Mouse (Mus musculus) gastrocnemius, postnatal 4 days (tissue): ENCODE results near the gene Rnf220. TPM values are rescaled to one million over a fixed set of nuclear protein-coding genes. Genes with fewer than 3 reads are reported as not detected.

ENCODE experiments used
- DNase-seq, 2 experiments: peaks; one replicate each; pipeline ENCODE4 v3.0.0; 2021 to 2022; ENCODE audit warnings: low spot score in 2 of 2, mixed read lengths in 2 of 2
- total RNA-seq, 2 experiments: library from RNA; stranded (reverse); gene quantifications; 2 replicates each; pipeline ENCODE4 v1.2.3; 2021

Gene Rnf220
- total RNA-seq, 2 experiments from 2014 or later: 65.9 to 69.9 TPM

DNA sequence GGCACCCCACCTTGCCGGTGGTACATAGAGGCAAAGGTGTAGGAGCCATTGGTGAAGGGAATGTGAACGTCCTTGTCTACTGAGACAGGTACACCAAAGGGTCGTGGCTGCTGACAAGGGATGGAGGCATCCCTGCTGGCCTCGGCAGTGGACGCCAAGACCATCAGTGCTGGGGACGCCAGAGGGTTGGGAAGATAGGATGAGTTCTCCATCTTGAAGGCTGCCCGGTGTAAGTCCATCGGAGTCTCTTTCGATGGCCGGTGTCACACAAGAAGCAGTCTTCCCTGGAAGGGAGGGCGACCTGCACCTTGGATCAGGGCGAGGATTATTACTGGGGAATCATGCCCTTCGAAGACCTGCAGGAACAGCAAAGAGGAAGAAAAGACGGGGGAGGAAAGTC is 6.9 kb downstream of the Rnf220 start:
- no peak for DNase-seq

DNA sequence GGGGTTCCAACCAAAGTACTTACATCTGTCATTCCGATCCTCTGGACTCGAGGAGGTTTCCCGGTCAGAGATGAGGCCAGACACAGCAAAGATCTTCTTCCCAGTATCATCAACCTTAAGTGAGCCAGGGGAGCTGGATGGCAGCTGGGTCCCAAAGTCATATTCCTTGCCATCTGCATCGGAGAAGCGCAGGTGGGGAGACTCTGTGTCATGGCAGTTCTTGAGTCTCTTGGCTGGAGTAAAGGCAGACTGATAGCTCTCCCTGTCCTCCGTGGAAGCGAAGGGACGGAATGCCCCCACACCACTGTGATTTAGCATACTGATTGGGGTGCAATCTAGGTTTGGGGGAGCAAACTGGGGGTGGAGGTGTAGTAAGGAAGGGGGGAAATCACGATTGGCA is 7.3 kb downstream of the Rnf220 start:
- no peak for DNase-seq

DNA sequence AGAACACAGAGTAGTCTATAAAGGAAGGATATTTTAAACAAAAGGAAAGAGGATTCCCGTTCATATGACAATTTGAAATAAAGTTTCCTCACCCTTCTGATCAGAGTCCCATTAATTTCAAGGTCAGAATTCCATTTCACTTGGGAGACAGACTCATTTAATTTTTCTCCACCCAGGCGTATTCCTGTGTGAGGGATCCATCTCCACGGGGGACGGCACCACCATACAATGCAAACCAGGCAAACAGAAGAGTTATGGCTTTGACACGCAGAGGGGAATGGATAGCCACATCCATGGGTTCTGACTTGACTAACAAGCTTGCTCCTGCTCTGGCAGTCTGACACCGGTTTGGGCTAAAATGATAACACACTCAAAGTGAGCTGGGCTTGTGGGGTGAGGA is 9.4 kb downstream of the Rnf220 start:
- no peak for DNase-seq

DNA sequence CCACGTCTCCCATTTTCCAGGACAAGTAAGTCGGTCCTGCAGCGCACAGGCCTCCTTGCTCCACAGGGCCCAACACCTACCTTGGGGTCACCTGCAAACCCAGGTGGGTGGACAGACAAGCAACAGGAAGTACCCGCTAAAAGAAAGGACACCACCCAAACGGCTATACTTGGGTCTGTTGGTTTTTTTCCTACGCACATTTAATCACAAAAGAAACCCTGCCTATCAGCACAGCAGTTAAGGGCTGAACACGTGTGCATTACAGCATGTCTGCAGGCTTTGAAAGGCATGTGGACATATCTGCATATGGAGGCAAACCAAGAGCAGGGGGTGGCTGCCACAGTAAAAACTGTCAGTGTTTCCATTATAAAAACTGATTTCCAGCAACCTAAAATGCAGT is 10.7 kb downstream of the Rnf220 start:
- DNase-seq: no peak

DNA sequence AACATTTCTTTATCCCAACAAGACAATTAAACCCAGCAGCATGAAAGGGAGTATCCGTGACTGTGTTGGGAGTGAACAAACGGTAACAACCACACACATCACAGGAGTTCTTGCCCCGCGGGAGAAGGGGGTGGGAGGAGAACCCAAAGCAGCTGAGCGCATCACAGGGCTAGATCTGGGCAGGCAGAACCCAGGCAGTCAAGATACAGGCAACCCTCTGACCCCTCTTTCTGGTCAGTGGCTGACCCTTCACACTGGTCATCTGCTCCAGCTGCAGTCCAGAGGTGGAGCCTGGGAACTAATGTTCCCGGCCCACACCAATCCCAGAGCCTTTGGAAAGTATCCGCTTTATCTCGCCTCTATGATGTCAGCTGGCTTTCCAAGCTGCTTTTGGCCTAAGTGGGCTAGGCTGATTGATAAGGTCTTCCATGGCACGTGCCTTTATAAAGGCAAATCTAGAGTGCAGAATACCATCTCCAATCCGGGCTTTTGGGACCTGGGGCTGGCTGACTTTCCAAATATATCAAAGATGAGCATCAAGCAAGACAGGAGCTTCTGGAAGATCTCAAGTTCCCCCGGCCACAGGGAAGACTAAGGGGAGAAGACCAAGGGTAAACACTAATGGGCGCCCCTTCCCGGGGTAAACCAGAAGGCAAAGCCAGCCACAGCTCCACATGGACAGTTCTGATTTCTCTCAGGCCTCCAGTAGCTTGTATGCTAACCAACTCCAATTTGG is 11.6 kb downstream of the Rnf220 start:
- DNase-seq: no peak

DNA sequence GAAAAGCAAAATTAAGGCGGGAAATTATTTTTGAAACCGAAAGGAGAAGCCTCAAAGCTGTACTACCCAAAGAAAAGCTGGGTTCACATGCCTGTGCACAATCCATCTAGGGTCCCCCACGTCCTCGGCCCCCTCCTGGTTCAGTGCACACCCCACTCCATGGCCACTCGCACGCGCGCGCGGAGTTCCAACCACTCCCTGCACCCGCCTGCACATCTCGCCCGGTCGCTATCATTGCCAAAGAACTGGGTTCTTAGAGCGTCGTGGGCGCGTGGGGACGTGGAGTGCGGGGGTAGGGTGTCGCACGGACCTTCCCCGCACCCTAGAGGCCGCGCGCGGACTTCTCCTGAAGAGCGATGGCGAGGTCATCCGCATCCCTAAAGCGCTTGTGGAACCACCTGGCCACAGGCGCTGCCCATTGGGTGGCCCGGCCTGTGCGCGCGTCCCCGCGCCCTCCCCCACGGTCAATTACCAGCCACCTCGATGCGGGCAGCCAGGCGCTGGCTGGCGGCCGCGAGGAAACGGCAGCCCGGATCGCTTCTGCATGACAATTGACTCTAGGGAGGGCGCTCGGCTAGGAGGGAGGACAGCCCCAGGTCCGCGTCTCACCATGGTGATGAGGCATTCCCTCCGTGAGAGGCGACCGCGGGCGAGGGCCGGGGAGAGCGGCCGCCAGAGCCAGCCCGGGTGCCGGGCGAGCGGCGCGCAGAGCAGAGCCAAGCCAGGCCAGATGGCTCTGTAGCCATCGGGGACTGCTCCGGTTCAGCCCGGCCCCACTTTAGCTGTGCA is 12.4 kb downstream of the Rnf220 start:
- DNase-seq: peak in 1 of 2 experiments; percentile 54

DNA sequence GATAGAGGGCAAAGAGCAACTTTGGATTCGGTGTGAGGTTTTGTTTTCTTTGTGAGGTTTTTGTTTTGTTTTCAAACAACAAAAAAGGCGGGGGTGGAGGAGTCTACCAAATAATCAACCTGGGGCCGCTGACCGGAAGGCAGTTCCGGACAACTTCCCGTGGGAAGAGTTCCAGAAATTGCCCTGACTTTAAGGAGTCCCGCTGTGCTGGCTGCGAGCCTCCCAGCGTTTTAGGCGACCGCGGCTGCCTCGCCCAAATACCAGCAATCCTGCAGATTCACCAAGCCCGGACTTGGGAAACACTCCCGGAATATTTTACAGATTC is 13.0 kb downstream of the Rnf220 start:
- DNase-seq: peak in 1 of 2 experiments; percentile 65

DNA sequence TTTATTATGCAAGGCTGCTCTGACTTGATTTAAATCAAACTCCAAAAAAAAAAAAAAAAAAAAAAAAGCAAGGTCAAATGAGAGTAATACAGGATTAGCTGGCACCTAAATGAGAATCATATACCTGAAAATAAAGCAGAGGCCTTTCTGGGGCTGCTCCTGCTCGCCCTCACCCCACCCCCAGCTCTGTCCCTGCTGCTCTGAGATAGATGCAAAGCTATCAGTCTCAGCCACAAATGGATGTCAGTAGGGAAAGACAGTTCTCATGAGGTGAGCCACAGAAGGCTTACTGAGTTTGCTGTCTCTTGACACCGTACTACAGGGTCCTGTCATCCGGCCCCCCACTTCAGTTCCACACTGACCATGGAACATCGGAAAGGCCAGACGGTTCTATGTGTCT is 14.7 kb downstream of the Rnf220 start:
- no peak for DNase-seq

DNA sequence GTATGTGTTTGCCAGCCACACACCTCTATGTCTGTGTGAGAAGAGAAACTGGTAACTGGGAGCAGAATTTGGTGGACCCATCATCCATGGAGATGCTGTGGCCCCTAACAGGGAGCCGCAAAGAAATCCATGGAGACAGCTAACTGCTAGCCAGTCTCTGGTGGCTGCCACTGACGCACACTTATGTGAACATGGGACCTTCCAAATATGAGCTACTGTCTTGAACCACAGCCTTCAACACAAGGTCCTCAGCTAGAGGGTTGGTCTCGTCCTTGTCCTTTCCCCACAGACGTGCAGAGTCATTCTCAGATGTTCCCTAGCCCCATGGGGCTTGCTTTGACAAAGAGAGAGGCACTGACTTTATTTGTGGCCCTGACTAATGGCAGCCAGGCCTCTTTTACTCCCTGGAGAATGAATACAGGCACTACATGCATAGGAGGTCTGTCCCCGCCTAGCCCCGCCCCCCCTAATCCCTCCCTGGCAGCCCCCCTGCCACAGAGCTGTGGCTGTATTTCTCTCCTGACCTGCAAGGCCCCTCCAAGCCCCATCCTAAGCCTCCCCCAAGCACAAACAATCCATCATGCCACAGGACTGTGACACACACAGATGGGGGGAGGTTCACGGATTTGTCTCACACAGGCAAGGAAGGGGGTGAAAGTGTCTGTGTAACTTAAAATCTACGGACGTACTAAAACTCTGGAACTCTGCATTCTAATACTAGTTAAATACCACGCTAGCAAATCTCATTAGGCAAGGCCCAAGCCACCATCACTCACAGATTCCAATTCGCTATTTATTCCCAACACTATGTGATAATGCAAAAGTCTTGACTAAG is 16.0 kb downstream of the Rnf220 start:
- DNase-seq: no peak

DNA sequence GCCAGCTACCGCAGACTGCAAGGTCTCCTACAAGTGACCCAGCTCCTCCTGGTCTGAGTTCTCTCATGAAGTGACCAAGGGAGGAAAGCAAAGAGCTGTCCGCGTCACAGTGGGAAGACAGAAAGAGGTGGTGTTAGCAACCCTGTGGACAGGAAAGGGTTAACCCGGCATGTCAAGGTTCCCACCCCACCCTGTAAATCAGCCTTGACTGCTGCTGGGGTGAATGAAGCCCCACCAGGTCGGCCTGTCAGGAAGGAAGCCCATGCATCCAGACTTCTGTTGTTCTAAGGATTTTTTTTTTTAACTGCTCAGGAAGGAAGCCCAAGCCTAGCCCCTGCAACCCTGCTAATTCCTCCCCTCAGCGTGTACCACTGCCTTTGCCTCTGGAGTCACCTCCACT is 16.9 kb downstream of the Rnf220 start:
- DNase-seq: no peak

DNA sequence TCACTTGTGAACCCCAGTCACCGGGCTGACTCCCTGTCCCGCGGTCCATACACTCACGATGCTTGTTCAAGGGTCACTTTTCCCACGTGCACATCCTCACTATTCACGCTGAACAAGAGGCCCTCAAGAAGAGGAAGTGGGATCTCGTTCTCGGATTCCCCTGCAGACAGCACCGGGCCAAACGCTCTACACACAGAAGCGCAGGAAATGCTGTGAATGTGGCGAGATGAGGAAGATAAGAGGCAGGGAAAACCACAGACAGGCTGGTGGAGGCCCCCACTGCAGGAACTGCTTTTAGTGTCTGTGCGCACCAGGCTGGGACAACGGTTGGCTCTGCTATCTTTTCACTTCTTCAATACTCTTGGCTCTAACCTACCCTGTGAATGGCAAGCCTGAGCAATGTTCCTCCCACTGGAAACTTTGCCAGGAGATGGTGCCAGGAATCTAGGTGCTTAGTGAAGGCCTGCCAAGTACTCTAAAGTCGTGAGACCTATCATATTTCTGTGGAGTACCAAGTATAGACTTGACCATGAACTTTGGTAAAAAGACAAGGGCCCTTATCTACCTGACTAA is 18.7 kb downstream of the Rnf220 start:
- no peak for DNase-seq

DNA sequence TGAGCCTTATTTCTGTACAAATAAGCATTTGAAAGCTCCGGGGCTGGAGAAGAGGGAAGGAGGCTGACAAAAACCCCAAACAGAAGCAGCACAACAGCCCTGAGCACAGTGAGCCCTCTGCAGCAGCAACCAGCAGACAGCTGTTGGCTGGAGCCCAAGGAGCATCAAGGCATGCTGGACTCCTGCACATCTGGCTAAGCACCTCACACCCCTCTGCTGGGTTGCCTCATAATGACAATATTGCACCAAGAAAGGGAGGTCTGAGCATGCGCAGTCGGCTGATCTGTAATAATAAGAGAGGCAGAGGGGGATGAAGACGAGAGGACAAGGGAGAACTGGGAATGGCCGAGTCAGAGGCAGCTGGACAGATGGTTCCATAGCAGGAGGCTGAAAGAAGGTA is 19.5 kb downstream of the Rnf220 start:
- peak in 1 of 2 experiments; percentile 29 for DNase-seq

DNA sequence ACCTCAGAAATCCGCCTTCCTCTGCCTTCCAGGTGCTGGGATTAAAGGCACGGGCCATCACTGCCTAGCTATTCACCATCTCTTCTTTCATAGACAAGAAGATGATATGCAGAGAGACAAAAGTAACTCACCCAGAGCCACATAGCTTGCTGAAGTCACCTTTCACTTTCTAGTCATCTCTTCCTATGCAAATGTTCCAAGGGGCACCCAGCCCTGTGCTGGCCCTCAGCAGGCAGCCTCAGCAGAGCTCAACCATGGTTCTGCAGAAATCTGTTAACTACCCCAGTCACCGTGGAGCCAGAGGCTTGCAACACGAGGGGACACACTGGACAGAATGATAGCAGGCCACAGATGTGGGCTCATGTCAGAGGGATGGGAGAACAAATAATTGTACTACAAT is 20.1 kb downstream of the Rnf220 start:
- no peak for DNase-seq

DNA sequence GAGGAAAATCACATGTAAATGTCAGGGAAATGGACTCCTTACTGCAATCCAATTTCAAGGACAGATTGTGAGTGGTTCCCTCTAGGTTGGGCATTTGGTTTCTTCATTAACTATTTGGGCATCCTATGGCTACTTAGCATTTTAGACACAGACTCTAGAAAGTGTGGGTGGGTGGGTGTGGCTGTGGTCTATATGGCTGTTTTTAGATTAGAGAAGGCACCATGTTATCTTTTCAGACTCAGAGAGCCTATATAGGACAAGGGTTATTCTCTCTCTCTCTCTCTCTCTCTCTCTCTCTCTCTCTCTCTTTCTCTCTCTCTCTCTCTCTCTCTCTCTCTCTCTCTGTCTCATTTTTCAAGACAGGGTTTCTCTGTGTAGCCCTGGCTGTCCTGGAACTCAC is 20.5 kb downstream of the Rnf220 start:
- DNase-seq: no peak

DNA sequence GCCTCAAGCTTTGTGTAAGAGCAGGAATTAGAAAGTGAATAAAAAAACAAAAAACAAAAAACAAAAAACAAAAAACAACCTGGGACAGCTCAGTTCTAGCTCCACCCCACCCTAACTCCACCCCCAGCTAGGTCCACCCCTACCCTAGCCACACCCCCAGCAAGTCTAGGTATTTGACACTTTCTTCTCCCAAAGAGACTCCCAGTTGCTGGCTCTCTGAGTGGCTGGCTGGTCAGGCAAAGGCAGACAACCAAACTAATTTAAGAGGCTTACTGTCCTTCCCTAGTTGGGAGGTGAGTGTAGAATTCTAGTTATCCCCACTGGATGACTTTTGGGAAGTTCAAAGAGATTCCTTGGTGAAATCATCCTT is 22.9 kb downstream of the Rnf220 start:
- no peak for DNase-seq

DNA sequence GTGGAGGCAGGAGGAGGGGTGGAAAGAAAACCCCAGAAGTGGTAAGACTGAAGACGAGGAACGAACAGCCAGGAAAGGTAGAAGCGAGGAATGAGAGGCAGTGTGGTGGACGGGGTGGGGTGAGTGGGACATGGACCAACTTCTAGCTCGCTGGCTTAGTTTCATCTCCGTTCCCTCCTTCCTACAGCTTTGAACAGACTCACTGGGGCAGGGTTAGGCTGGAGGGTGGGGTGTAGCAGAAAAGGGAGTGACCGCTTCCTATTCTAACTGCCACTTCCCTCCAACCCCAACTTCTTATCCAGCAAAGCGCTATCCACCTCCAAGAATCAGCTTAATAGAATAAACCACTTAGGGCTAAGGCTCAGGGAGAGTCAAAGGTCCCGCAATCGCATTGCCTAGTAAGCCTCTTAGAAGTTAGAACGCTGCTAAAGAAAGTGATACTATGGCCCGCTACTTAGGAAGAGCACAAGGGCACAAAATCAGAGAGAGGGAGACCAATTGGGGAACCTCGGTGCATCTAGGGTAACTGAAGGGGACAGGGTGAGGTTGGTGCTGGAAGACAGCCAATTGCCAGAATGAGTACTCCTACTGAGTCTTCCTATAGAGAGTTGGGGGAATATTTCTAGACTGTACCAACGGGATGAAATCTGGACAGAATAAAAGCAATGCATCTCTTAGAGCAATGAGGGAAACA is 23.4 kb downstream of the Rnf220 start:
- no peak for DNase-seq

DNA sequence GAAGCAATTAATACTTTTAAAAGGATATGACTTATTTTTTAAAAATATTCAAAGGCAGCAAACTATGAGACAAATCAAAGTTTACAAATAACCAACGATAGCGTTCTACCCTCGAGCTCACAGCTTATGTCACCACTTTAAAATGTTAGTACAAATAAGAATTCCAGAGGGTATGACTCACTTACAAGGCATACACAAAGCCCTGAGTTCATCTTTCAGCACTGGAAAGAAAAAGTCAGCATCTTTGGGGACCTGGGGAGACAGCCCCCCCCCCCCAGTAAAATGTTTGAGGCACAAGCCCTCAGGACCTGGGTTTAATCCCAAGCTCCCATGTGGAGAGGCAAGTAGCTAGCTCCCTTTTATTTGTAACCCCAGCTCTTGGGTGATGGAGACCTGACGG is 27.4 kb downstream of the Rnf220 start:
- DNase-seq: no peak

DNA sequence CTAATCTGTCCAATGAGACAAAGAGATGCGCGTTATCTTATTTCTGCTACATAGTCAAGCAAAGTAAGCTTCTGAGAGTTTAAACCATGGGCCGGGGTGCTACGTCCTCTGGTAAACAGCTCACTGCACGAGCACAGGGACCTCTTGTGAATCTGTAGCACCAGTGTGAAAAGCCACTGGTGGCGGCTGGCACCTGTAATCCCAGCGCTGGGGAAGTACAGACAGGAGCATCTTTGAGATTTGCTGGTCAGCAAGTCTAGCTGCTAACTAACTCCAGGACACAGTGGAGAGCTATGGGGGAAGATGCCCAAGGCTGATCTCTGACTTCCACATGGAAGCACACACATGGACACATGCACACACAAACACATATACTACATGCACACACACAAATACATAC is 28.9 kb downstream of the Rnf220 start:
- no peak for DNase-seq

DNA sequence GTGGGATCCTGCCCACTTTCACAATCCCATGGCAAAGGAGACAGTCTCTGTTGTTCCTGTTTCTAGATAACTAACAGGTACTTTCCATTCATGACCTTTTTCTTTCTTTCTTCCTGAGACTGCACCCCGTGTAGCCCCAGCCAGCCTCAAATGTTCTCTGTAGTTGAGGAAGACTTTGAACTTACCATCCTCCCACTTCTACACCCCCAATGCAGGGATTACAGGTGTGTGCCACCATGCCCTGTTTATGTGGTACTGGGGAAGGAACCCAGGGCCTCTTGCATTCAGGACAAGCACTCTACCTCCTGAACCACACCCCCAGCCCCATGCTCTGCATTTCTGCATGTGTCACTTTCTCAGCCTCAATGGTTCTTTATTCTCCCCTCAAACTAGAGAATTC is 47.7 kb downstream of the Rnf220 start:
- DNase-seq: no peak

DNA sequence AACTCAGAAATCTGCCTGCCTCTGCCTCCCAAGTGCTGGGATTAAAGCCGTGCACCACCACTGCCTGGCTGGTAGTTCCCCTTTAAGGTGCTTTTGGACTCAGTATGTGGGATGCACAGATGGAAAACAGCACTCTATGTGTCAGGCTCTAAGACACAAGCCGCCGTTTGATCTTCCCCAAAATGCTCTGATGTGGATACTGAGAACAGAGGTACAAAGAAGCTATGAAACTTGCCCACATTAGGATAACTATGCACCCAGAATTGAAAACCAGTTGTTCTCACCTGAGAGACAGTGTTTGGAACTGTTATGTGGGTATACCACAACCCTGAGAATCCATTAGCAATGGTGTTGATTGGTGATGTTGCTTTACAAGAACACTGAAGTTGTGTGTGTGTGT is 48.9 kb downstream of the Rnf220 start:
- no peak for DNase-seq

DNA sequence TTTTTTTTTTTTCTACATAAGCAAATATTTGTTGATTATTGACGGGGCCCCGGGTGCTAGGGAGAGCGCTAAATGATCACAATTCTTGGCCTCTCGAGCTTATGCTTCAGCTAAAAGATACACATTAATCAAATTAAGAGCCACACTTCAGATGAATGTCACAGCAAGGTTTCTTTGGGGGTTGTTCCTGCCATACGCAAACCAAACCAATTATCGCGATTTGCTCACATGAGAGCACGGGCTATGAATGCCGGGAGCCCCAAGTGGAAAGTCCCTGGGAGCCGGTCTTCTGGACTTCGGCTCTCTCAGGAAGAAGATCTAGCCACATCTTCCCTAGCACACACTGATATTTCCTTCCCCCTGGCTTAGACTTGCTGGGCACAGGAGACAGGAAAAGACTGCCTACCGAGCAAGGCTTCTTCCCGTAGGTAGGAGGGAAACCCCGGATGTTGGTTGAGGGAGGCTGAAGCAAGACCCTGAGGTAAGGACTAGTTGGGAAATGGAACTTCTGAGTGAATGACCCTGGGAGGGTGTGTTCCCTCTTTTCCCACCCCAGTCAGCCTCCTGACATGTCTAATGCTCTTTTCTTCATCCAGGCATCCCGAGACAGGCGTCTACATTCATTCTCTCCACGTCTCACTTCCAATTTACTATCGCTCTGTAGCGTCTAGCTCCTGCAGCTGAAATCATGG is 51.2 kb downstream of the Rnf220 start:
- no peak for DNase-seq
